Mouse (Mus musculus): ENCODE results near the gene Uba7. TPM values are rescaled to one million over a fixed set of nuclear protein-coding genes. Genes with fewer than 3 reads are reported as not detected.

Uba7 gene
- polyA plus RNA-seq (2016; fragmentation: Nextera tagmentation; extraction: Ambion mirVana), result 42.9 and 45.7 TPM in 2 replicates

GRCm38 (mm10) chr9:107975399-107976386, at the start of gene Uba7:
Gene Uba7, plus strand, starts transcription at chr9:107975505.
- no peaks in the 10 kb centered on the region for H3K9me3 ChIP-seq (replicated peaks)
- H3K36me3 ChIP-seq, result peaks cover 30% of the 10 kb centered on the region
- peak within 1 kb of the TSS; percentile 71 for H3K4me2 ChIP-seq
- H3K4me1 ChIP-seq (replicated peaks), result peaks cover 67% of the 10 kb centered on the region
- no peaks in the 10 kb centered on the region for H3K27me3 ChIP-seq (replicated peaks)
- WGBS, result 40% methylated on average over 12 of the region's 12 CpGs
- ATAC-seq (ENCODE audit: insufficient number of reproducible peaks, low FRiP score), result peak; percentile 79
- H3K4me3 ChIP-seq, result peak within 1 kb of the TSS; percentile 39
- H3K9ac ChIP-seq, result peak within 1 kb of the TSS; percentile 65
- peak within 1 kb of the TSS; percentile 95 for H3K27ac ChIP-seq (ENCODE audit: poor library complexity, severe bottlenecking)

- WGBS, result 16% methylated on average over 9 of the region's 9 CpGs
- peaks cover 50% of the 10 kb centered on the region for H3K4me1 ChIP-seq (replicated peaks)
- no peaks in the 10 kb centered on the region for H3K9me3 ChIP-seq (replicated peaks)
- H3K9ac ChIP-seq, result no peak overlapping the region
- no peaks in the 10 kb centered on the region for H3K36me3 ChIP-seq
- no peak overlapping the region for H3K4me3 ChIP-seq
- peak overlapping the region; percentile 11 for H3K4me2 ChIP-seq
- H3K27ac ChIP-seq (ENCODE audit: poor library complexity, severe bottlenecking), result no peak overlapping the region
- ATAC-seq (ENCODE audit: insufficient number of reproducible peaks, low FRiP score), result peak; percentile 5; the same call in 1 of the 2 replicates
- 0 out of 2 replicates have a peak, but pooled peaks cover 4% of the 10 kb centered on the region for H3K27me3 ChIP-seq (replicated peaks)
Observed at GRCm38 (mm10) chr9:107926920-107927420, 48.3 kb upstream of the Uba7 start.

DNA sequence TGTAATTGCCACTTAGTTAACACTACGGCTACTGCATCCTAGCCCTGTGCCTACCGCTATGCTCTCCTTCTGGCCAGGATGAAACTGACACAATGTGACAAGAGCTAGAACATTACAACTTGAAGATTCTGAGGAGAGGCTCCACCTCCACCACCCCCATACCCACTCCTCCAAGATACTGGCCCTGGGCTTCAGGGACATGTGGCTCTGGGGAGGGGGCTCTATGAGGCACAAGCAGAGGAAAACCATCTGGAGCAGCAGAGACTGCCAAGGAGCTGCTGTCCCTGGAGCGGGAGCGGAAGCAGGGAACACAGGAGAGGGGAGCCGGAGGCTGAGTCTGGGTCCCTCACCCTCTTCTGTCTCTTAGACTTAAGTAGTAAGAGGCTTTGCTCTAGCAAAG, 47.6 kb upstream of the Uba7 start:
- WGBS, result 58% methylated on average over 5 of the region's 5 CpGs
- H3K4me1 ChIP-seq (replicated peaks), result peaks cover 50% of the 10 kb centered on the region
- ATAC-seq (ENCODE audit: insufficient number of reproducible peaks, low FRiP score), result no peak
- H3K36me3 ChIP-seq, result no peaks in the 10 kb centered on the region
- no peaks in the 10 kb centered on the region for H3K9me3 ChIP-seq (replicated peaks)
- H3K4me2 ChIP-seq, result no peak overlapping the region
- H3K9ac ChIP-seq, result no peak overlapping the region
- no peak overlapping the region for H3K27ac ChIP-seq (ENCODE audit: poor library complexity, severe bottlenecking)
- H3K27me3 ChIP-seq (replicated peaks), result 0 out of 2 replicates have a peak, but pooled peaks cover 4% of the 10 kb centered on the region
- H3K4me3 ChIP-seq, result no peak overlapping the region

- Histone ChIP-seq H3K27me3 (replicated peaks) (0 out of 2 replicates have a peak, but pooled peaks cover 5% of the 10 kb centered on the region), H3K4me2 (no peak within 1 kb of the TSS), H3K9ac (no peak within 1 kb of the TSS), H3K27ac (ENCODE audit: poor library complexity, severe bottlenecking) (no peak within 1 kb of the TSS), H3K9me3 (replicated peaks) (no peaks in the 10 kb centered on the region), H3K4me1 (replicated peaks) (peaks cover 49% of the 10 kb centered on the region), H3K4me3 (no peak within 1 kb of the TSS), H3K36me3 (no peaks in the 10 kb centered on the region)
- ATAC-seq (ENCODE audit: insufficient number of reproducible peaks, low FRiP score), result no peak
- 64% methylated on average over 3 of the region's 3 CpGs for WGBS
Observed at GRCm38 (mm10) chr9:107928169-107928568, 47.1 kb upstream of the Uba7 start, which contains the start of gene Actl11. Gene Actl11, plus strand, starts transcription at chr9:107928469.

GRCm38 (mm10) chr9:107932221-107932620, 43.1 kb upstream of the Uba7 start:
- ATAC-seq (ENCODE audit: insufficient number of reproducible peaks, low FRiP score), result no peak
- no peak overlapping the region for H3K9ac ChIP-seq
- 73% methylated on average over 4 of the region's 4 CpGs for WGBS
- peaks cover 33% of the 10 kb centered on the region for H3K4me1 ChIP-seq (replicated peaks)
- H3K27me3 ChIP-seq (replicated peaks), result peaks cover 43% of the 10 kb centered on the region
- H3K9me3 ChIP-seq (replicated peaks), result no peaks in the 10 kb centered on the region
- no peak overlapping the region for H3K27ac ChIP-seq (ENCODE audit: poor library complexity, severe bottlenecking)
- no peak overlapping the region for H3K4me3 ChIP-seq
- no peak overlapping the region for H3K4me2 ChIP-seq
- H3K36me3 ChIP-seq, result no peaks in the 10 kb centered on the region

GRCm38 (mm10) chr9:107934146-107934545, 41.2 kb upstream of the Uba7 start:
- Histone ChIP-seq H3K27me3 (replicated peaks) (peaks cover 62% of the 10 kb centered on the region), H3K9ac (no peak overlapping the region), H3K27ac (ENCODE audit: poor library complexity, severe bottlenecking) (no peak overlapping the region), H3K9me3 (replicated peaks) (no peaks in the 10 kb centered on the region), H3K36me3 (no peaks in the 10 kb centered on the region), H3K4me1 (replicated peaks) (peaks cover 15% of the 10 kb centered on the region), H3K4me2 (no peak overlapping the region), H3K4me3 (no peak overlapping the region)
- WGBS, result 77% methylated on average over 11 of the region's 11 CpGs
- no peak for ATAC-seq (ENCODE audit: insufficient number of reproducible peaks, low FRiP score)

- H3K27me3 ChIP-seq (replicated peaks), result peaks cover 67% of the 10 kb centered on the region
- H3K4me1 ChIP-seq (replicated peaks), result peaks cover 15% of the 10 kb centered on the region
- H3K4me2 ChIP-seq, result peak within 1 kb of the TSS; percentile 85
- peak within 1 kb of the TSS; percentile 59 for H3K9ac ChIP-seq
- no peaks in the 10 kb centered on the region for H3K9me3 ChIP-seq (replicated peaks)
- H3K27ac ChIP-seq (ENCODE audit: poor library complexity, severe bottlenecking), result no peak within 1 kb of the TSS
- 24% methylated on average over 3 of the region's 3 CpGs for WGBS
- ATAC-seq (ENCODE audit: insufficient number of reproducible peaks, low FRiP score), result no peak
- H3K36me3 ChIP-seq, result no peaks in the 10 kb centered on the region
- peak within 1 kb of the TSS; percentile 49 for H3K4me3 ChIP-seq
Observed at GRCm38 (mm10) chr9:107935374-107935773, 39.9 kb upstream of the Uba7 start, which contains the start of gene Camkv. Gene Camkv, plus strand, starts transcription at chr9:107935674.

GRCm38 (mm10) chr9:107935790-107936214, 39.5 kb upstream of the Uba7 start:
- no peak; the same call in 1 of the 2 replicates for ATAC-seq (ENCODE audit: insufficient number of reproducible peaks, low FRiP score)
- H3K4me3 ChIP-seq, result peak overlapping the region; percentile 49
- no peaks in the 10 kb centered on the region for H3K36me3 ChIP-seq
- H3K9ac ChIP-seq, result peak overlapping the region; percentile 59
- 1% methylated on average over 41 of the region's 41 CpGs for WGBS
- peak overlapping the region; percentile 85 for H3K4me2 ChIP-seq
- H3K27me3 ChIP-seq (replicated peaks), result peaks cover 68% of the 10 kb centered on the region
- H3K4me1 ChIP-seq (replicated peaks), result peaks cover 15% of the 10 kb centered on the region
- H3K27ac ChIP-seq (ENCODE audit: poor library complexity, severe bottlenecking), result no peak overlapping the region
- H3K9me3 ChIP-seq (replicated peaks), result no peaks in the 10 kb centered on the region

DNA sequence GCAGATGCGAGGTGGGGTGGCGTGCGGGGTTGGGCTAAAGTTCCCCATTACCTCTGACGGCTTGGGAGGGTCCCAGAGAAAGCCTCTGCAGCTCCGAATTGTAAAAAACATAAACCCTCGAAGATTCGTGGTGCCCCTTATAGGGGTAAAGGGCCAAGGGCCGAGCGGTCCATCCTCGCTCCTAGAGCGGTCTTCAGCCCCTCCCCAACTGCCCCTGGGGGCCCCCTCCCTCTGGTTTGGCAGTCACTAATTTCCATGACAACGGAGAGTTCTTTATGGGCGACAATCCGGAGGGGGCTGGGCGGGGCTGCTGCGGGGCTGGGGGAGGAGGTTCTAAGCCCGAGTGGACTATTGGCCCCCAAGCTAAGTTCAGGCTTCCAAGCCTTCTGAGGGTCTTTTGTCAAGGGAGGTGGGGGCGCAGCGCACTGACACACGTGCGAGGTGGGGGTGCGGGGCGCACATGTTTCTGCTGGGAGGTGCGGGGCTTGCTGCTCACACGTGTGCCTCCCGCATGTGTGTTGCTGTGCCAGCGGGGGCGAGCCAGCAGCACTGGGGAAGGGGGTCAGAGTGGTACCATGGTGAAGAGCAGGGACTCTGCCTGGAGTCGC, 39.0 kb upstream of the Uba7 start:
- 2% methylated on average over 29 of the region's 29 CpGs for WGBS
- Histone ChIP-seq H3K4me2 (peak overlapping the region; percentile 85), H3K36me3 (no peaks in the 10 kb centered on the region), H3K4me1 (replicated peaks) (peaks cover 15% of the 10 kb centered on the region), H3K9me3 (replicated peaks) (no peaks in the 10 kb centered on the region), H3K27me3 (replicated peaks) (peaks cover 73% of the 10 kb centered on the region), H3K4me3 (peak overlapping the region; percentile 49), H3K27ac (ENCODE audit: poor library complexity, severe bottlenecking) (no peak overlapping the region), H3K9ac (peak overlapping the region; percentile 59)
- no peak for ATAC-seq (ENCODE audit: insufficient number of reproducible peaks, low FRiP score)

- Histone ChIP-seq H3K9ac (no peak overlapping the region), H3K27ac (ENCODE audit: poor library complexity, severe bottlenecking) (no peak overlapping the region), H3K27me3 (replicated peaks) (peaks cover 76% of the 10 kb centered on the region), H3K36me3 (no peaks in the 10 kb centered on the region), H3K4me1 (replicated peaks) (peaks cover 15% of the 10 kb centered on the region), H3K9me3 (replicated peaks) (no peaks in the 10 kb centered on the region), H3K4me2 (peak overlapping the region; percentile 85), H3K4me3 (peak overlapping the region; percentile 49; the same call in 1 of the 2 replicates)
- no peak for ATAC-seq (ENCODE audit: insufficient number of reproducible peaks, low FRiP score)
- 17% methylated on average over 3 of the region's 3 CpGs for WGBS
Observed at GRCm38 (mm10) chr9:107936831-107937230, 38.5 kb upstream of the Uba7 start.
